Mouse (Mus musculus): Measurements from ENCODE around the gene Prok2. TPM values are rescaled to one million over a fixed set of nuclear protein-coding genes. Genes with fewer than 3 reads are reported as not detected.
A peak's percentile ranks its signal among the peaks of the same experiment; 100 is the strongest.

The Prok2 gene
- polyA plus RNA-seq, 1 experiment: not detected

DNA sequence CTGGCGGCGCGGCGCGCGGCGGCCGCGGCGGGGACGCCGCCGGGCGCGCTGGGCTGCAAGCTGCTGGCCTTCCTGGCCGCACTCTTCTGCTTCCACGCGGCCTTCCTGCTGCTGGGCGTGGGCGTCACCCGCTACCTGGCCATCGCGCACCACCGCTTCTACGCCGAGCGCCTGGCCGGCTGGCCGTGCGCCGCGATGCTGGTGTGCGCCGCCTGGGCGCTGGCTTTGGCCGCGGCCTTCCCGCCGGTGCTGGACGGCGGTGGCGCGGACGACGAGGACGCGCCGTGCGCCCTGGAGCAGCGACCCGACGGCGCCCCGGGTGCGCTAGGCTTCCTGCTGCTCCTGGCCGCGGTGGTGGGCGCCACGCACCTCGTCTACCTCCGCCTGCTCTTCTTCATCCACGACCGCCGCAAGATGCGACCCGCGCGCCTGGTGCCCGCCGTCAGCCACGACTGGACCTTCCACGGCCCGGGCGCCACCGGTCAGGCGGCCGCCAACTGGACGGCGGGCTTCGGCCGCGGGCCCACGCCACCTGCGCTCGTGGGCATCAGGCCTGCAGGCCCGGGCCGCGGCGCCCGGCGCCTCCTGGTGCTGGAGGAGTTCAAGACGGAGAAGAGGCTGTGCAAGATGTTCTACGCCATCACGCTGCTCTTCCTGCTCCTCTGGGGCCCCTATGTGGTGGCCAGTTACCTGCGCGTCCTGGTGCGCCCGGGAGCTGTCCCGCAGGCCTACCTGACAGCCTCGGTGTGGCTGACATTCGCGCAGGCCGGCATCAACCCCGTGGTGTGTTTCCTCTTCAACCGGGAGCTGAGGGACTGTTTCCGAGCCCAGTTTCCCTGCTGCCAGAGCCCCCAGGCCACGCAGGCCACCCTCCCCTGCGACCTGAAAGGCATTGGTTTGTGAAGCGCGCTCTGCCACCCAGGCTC lies 33.0 kb downstream of the Prok2 start:
- peak; percentile 29 for DNase-seq (ENCODE audit: low spot score)

DNA sequence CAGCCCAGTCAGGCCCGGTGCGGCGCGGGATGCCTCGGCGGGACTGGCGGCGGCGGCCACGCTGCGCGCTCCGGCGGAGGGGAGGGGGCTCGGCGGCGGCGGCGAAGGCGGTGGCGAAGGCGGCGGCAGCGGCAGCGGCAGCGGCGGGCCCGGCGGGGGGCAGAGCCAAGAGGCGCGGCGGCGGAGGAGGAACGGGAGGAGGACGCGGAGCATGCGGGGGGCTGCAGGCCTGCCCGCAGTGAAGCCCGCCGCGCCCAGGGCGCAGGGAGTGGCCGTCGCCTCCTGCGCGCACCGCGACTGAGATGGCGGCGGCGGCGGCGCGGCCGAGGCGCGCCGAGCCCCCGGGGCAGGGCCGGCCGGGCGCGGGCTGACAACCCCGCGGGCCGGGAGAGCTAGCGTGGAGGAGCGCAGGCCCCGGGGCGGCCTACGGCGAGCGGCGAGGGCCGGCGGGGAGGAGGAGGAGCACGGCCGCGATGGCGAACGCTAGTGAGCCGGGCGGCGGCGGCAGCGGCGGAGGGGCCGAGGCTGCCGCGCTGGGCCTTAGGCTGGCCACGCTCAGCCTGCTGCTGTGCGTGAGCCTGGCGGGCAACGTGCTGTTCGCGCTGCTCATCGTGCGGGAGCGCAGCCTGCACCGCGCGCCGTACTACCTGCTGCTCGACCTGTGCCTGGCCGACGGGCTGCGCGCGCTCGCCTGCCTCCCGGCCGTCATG lies 33.8 kb downstream of the Prok2 start, which contains the start of gene Gpr27:
Gpr27 (plus strand) TSS at position 474 of the 710 bp plus-strand sequence.
- peak; percentile 41 for DNase-seq (ENCODE audit: low spot score)

DNA sequence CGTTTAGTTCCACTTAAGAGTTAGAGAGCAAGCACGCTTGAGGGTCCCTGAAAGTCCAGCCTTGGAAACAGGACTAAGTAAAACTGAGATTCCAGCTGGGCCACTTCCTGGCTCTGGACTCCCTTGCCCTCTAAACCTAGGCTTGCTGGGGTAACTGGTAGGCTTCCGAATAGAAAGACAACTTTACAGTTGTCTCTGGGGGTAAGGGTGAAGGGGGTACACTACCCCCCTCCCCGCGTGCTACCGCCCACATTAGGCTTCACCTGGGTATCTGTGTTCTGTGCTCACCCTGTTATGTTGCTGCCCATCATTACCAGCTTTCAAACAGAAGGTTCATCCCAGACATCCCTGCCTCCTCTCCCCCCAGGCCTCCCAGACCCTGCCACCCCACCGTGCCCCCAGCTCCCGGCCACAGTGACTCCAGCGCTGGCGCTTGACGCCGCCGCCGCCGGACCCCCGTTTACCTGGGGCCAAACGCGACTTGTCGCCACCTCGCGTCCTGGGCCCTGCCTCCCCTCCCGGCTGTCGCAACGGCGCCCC lies 34.5 kb downstream of the Prok2 start:
- no peak for DNase-seq (ENCODE audit: low spot score)

- no peak for DNase-seq (ENCODE audit: low spot score)
Measured at GRCm38 (mm10) chr6:99688513-99688912, 37.7 kb downstream of the Prok2 start.

- DNase-seq (ENCODE audit: low spot score): no peak
Measured at GRCm38 (mm10) chr6:99684899-99685298, 41.3 kb downstream of the Prok2 start.

DNA sequence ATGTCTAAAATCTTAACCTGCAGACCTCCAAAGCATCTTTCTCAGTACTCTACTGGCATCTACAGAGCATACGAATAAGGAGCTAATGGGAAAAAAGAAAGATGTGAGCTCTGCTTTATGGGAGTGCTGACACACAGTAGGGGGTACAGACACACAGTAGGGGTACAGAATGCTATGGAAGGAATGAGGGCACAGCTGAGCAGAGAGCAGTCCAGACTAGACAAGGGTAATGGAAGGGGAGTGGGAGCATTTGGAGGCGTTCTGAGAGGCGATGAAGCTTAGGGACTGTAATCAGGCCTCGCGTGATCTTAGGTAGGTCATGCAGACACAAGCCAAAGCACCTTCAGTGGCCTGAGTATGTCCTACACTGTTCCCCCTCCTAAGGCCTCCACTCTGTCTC lies 42.2 kb downstream of the Prok2 start:
- DNase-seq (ENCODE audit: low spot score): no peak

GRCm38 (mm10) chr6:99678108-99678507 lies 48.1 kb downstream of the Prok2 start:
- no peak for DNase-seq (ENCODE audit: low spot score)

- DNase-seq (ENCODE audit: low spot score): no peak
Measured at GRCm38 (mm10) chr6:99677325-99677724, 48.9 kb downstream of the Prok2 start.

- no peak for DNase-seq (ENCODE audit: low spot score)
Measured at GRCm38 (mm10) chr6:99674482-99674881, 51.7 kb downstream of the Prok2 start.

DNA sequence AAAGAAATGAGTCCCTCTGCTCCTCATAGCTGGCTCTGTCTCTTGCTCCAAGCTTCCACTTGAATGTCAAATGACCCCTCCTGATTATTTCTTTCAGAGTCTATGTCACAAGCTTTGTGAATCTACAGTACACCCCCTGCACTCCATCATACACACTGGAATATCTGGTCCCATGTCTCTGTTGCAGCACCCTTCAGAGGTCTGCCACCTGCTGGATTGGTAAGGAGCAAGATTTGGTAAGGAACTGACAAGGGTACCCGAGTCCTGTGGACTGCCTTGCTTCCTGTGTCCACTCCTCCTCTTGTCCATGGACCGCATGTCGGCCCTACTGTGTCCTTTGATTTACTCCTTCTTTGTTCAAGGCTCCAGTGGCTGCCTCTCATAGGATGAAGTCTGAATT lies 54.4 kb downstream of the Prok2 start:
- no peak for DNase-seq (ENCODE audit: low spot score)

- DNase-seq (ENCODE audit: low spot score): no peak
Measured at GRCm38 (mm10) chr6:99670481-99671119, 55.6 kb downstream of the Prok2 start.

GRCm38 (mm10) chr6:99669481-99670325 lies 56.5 kb downstream of the Prok2 start:
- no peak for DNase-seq (ENCODE audit: low spot score)

DNA sequence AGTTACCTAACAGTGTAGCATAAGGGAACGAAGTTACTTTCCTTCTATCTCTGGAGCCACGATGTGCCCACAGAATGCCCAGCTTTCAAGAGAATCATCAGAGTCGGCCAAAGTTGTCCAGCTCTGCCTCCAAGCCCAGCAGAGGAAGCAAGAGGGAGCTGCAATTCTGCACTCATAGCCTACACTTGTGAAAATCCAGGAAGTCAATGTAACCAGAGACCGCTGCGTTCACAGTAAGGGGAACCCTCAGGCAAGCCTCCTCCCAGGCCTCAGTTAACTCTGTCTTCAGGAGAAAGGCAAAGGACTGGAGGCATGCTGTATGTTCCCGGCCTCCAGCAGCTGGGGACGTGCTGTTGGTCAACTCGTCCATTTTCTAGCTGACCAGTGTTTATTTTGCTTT lies 58.9 kb downstream of the Prok2 start:
- no peak for DNase-seq (ENCODE audit: low spot score)

GRCm38 (mm10) chr6:99666318-99667171 lies 59.6 kb downstream of the Prok2 start, which contains the start of the genes Eif4e3 and Gm20696:
Gene Eif4e3, minus strand, starts transcription at chr6:99666771.
Gene Gm20696, minus strand, starts transcription at chr6:99666797.
- peak; percentile 61 for DNase-seq (ENCODE audit: low spot score)

DNA sequence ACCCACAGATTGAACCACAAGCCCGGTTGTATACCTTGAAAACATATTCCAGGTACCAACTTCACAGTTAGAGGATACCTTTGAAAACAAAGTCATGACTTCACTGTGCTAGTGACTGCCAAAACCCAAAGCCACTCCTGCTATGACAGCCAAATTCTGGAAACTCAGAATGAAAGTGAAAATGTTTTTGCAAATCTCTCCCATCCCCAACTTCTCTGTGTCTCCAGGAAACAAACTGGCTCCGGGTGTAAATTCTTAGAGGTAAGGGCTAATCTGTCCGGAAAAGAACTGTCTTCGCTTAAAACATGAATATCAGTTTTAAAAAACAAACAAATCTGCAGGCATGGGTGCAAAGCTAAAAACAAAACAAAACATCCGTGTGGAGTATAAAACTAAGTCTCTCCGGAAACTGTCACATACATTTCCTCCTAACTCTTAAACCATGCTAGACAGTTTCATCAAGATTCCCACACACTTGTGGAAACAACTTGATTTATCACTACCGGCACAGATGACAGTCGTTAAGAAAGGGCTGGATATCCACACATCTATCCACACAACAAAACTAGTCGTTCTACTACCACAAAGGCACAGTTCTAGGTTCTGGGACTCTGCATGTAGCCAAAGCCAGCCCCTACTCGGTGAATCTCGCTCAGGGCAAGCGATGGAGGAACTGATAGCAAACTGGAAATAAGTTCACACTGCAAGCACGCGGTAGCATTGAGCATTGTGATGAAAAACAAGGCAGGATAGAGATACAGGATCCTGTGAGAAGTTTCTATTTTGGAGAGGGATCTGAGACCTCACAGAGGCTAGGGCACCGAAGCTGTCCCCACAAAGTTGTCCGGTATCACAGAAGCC lies 60.5 kb downstream of the Prok2 start:
- DNase-seq (ENCODE audit: low spot score): no peak

DNA sequence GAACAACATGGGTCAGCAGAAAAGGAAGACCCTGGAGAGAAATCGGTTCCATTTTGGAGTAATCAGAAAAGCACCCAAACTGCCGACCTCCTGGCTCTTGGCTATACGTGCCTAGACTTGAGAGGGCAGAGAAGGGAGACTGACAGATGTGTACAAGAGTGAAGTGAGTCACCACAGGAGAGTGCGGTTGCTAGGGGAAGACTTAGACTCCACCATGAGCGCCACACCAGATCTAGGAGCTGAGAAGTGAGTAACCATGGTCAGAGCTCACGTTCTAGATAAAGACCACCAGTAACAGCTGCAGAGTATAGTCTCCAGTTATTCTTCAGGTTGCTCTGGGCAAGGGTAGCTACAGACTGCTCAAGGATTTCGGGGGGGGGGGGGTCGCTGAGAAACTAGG lies 63.0 kb downstream of the Prok2 start:
- DNase-seq (ENCODE audit: low spot score): no peak
